Mouse (Mus musculus) urinary bladder, postnatal 4 days (tissue): ENCODE results near the gene Pheta2.
A peak's percentile ranks its signal among the peaks of the same experiment; 100 is the strongest.
"Not testable (repeated sequence)": the region's sequence is repeated elsewhere in the genome, so short reads cannot be mapped to it uniquely, and the experiment has no call there.

ENCODE experiments used
- DNase-seq, 2 experiments: peaks; one replicate each; pipeline ENCODE4 v3.0.0; 2021 to 2022; ENCODE audit warnings: low spot score in 2 of 2

Gene Pheta2

DNA sequence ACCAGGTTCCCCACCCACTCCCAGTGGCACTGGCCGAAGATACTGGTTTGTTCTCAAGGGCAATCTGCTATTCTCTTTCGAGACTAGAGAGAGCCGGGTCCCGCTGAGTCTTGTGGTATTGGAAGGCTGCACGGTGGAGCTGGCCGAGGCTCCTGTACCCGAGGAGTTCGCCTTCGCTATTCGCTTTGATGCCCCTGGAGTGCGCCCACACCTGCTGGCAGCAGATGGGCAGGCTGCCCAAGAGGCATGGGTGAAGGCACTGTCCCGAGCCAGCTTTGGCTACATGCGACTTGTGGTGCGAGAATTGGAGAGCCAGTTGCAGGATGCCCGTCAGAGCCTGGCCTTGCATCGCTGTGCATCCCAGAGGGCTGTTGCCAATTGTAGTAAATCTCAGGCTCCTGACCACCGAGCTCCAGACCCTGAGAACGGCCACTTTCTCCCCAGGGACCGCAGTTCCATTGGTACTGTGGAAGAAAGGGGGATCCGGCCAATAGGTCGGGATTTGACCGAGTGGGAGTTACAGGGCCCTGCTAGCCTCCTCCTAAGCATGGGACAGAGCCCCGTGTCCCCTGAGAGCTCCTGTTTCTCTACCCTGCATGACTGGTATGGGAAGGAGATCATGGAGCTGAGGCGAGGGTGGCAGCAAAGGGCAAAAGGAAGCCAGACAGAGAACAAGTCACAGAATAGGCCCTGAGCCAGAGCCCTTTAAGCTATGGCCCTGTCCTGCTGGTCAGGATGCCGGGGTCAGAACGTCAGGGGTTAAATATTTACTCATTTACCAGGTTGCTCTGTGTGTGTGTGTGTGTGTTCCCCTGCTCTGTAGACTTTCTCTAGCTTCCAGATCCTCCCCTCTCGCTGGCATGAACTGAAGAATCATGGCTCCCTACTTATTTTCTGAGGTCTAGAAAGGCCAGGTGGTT lies 4.9 kb downstream of the Pheta2 start:
- DNase-seq, result no peak

GRCm38 (mm10) chr15:82344971-82345370 lies 6.2 kb downstream of the Pheta2 start:
- DNase-seq, result no peak

GRCm38 (mm10) chr15:82345820-82346470 lies 7.2 kb downstream of the Pheta2 start:
- peak; percentile 96 for DNase-seq

- no peak for DNase-seq
Observed at GRCm38 (mm10) chr15:82346580-82347302, 8.0 kb downstream of the Pheta2 start.

- no peak for DNase-seq
Observed at GRCm38 (mm10) chr15:82347303-82347676, 8.5 kb downstream of the Pheta2 start.

GRCm38 (mm10) chr15:82347852-82348251 lies 9.1 kb downstream of the Pheta2 start:
- DNase-seq, result no peak

- DNase-seq, result no peak
Observed at GRCm38 (mm10) chr15:82348258-82348998, 9.7 kb downstream of the Pheta2 start.

DNA sequence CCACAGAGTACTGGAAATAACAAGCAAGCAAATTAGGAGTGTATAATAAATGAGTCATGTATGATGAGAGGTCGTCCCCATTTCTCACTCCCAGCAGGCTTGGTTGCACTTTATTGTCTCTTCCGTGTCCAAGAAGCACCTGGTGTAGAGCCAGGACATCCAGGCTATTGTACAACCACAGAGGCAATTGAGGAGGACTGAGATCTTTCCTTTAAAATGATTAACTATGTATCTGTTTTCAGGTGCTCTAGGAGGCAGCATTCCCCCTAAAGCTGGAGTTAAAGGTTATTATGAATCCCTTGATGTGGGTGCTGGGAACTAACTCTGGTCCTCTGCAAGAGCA lies 10.2 kb downstream of the Pheta2 start:
- DNase-seq, result no peak

GRCm38 (mm10) chr15:82350349-82350748 lies 11.6 kb downstream of the Pheta2 start:
- DNase-seq, result no peak

DNA sequence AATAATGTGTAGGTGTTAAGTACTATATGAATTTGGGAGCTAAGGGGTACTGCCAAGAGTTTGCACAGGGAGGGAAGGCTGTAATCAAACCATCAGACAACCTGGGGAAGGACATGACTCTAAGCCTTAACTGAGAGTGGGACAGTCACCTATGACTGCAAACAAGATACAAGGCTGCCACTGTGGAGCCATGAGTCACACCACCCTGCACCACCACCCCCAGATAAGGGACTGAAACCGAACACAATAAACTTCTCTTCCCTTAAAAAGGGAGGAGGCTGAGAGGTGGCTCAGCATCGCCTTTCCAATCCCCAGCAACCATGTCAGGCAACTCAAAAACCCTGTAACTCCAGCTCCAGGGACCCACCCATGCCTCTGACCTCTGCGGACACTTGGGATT lies 12.7 kb downstream of the Pheta2 start:
- DNase-seq, result no peak

GRCm38 (mm10) chr15:82353078-82353744 lies 14.5 kb downstream of the Pheta2 start:
- DNase-seq, result no peak

- no peak for DNase-seq
Observed at GRCm38 (mm10) chr15:82353745-82354113, 15.0 kb downstream of the Pheta2 start.

DNA sequence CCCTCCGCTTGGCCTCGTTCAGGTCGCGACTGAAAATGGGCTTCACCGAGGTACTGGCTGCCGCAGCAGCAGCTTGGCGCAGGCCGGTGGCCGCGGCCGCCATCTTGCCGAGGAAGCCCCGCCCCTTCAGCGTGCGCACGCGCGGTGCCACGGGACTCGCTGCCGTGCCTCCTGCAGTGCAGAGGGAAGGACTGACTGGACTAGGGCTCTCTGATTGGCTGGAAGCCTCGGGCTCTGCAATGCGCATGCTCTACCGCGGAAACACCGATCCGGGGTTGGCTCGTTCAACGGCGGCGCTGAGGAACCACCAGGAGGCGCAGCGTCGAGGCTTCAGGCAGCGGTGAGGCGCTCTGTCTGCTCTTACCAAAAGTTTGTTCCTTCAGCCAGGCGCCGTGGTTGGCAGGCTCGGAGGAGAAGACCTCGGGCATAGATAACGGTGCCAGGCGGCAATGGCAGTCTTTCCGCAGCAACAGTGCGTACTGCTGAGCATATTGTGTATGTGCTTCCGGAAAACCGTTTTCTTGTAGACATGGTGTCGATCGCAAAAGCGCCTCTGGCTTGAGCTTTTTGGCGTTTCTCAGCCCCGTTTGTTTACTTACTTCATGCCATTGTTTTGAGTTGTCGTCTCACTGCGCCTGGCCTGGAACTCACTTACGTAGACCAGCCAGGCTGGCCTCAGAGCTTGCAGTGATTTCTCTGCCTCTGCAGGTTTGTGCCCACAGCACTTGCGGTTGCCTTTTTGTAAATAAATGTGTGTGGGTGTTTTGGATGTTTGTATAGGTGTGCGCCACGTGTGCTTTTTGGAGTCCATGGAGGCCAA lies 15.6 kb downstream of the Pheta2 start, which contains the start of gene Ndufa6:
Gene Ndufa6, minus strand, starts transcription at position 197 of the 820 bp plus-strand sequence.
- DNase-seq, result peak; percentile 96 to 98

GRCm38 (mm10) chr15:82358431-82359260 lies 19.9 kb downstream of the Pheta2 start:
- no peak for DNase-seq

DNA sequence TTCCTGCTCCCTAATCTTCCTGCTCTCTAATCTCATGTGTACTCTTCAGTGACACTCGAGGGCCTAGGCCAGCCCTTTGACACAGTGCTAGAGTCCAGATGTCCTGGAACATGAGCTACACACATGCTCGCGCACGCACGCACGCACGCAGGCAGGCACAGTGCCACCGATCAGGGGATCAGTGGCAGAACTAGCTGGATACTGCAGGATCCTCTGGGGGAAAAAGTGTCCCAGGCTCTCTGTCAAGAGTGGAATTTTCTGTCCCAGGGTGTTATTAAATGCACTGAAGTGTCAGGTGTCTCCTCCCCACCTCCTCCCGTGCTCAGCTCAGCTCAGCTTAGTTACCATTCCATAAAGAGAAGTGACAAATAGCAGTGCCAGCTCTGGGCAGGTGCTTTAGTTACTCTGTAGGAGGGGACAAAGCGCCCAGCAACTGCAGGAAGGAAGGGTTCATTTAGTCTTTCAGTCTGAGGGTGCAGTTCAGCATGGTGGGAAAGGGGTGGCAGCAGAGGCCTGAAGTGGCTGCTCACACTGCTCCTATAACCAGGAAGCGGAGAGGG lies 22.8 kb downstream of the Pheta2 start:
- DNase-seq, result peak in 1 of 2 experiments; percentile 54

GRCm38 (mm10) chr15:82362234-82362633 lies 23.5 kb downstream of the Pheta2 start:
- DNase-seq, result no peak

DNA sequence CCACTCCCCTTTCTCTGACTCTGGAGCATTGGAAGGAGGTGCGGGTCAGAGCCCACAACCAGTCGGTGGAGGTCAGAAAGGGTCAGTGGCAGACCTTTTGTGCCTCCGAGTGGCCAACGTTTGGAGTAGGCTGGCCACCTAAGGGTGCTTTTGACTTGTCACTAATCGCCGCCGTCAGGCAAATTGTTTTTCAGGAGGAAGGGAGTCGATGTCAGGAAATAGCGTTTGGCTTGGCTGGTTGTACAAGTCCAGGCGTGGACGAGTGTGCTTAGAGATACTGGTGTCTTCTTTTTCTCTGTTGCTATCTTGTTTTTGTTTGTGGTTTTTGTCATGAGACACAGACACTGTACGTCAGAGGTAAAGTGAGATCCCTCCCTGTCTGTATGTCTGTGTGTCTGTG lies 25.1 kb downstream of the Pheta2 start:
- not testable (repeated sequence) for DNase-seq

- not testable (repeated sequence) for DNase-seq
Observed at GRCm38 (mm10) chr15:82364561-82364960, 25.8 kb downstream of the Pheta2 start.

DNA sequence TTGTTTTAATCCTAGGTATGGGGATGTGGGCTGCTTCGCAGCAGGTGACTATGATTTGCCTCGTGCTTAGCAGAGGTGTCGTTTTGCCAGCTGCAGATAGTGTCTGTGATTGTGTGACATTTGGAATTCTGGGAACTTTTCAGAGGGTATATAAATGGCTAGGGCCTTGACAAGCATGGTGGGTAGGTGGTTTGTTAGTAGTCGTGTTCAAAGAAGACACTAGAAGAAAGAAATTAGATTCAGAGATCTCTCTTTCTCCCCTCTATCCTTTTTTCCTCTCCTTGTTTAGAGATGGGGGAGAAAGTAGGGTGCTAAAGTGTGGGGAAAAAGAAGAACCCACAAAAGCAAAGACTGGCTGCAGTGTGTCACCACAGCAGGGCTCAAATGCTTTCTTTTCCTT lies 29.4 kb downstream of the Pheta2 start:
- no peak for DNase-seq
